Mouse (Mus musculus): ENCODE results near the gene Zfp598. TPM values are rescaled to one million over a fixed set of nuclear protein-coding genes. Genes with fewer than 3 reads are reported as not detected.

Gene Zfp598
- total and polyA plus RNA-seq, 3 experiments = 22.1 to 54.0 (median 31.8) TPM

GRCm38 (mm10) chr17:24676187-24676586, 6.7 kb downstream of the Zfp598 start:
- peaks cover 4 to 47% of the 10 kb centered on the region in 2 experiments; a peak in 2 of 4 replicates for H3K4me1 ChIP-seq (ENCODE audit: control insufficient read depth in 1 of 2, insufficient read depth in 2 of 2)
- dilution Hi-C loops (cut with MboI; ENCODE audit: extremely low pct_ligation_motif_present, extremely low pct_unique_long_range_greater_than_20kb, low sequenced_read_pairs) (no loop called here), in situ Hi-C loops (cut with MboI; ENCODE audit: low pct_ligation_motif_present, low pct_unique_long_range_greater_than_20kb, low sequenced_read_pairs) (no loop called here)
- H3K4me2 ChIP-seq (ENCODE audit: insufficient read depth, low read depth, poor library complexity, severe bottlenecking) = no peak overlapping the region
- H3K9ac ChIP-seq (ENCODE audit: insufficient read depth, low read depth) = no peak overlapping the region
- no peaks in the 10 kb centered on the region for H3K9me3 ChIP-seq (replicated peaks; ENCODE audit: low read length)
- DNase-seq (ENCODE audit: extremely low read depth) = peak; percentile 81
- no peaks in the 10 kb centered on the region for H3K27me3 ChIP-seq (replicated peaks)
- no peak overlapping the region for H3K27ac ChIP-seq (ENCODE audit: insufficient read depth, low read depth)
- H3K4me3 ChIP-seq (replicated peaks in 1 of 3; ENCODE audit: low read depth in 2 of 3, low read length in 2 of 3, poor library complexity in 1 of 3) = no peak overlapping the region
- peak; percentile 73 to 82 for TF ChIP-seq CTCF (conservative IDR thresholded peaks at IDR 0.05 in 1 of 2, IDR thresholded peaks at IDR 0.05 in 1 of 2; ENCODE audit: low read depth in 2 of 2, low read length in 2 of 2)
- peak; percentile 51 for TF ChIP-seq RAD21 (IDR thresholded peaks at IDR 0.05; ENCODE audit: low read depth, low read length)
- TF ChIP-seq ELF1 (IDR thresholded peaks at IDR 0.05; ENCODE audit: low read depth, low read length) = no peak
- TF ChIP-seq SMC3 (IDR thresholded peaks at IDR 0.05; ENCODE audit: low read depth, low read length) = peak; percentile 71
- peaks cover 57 to 75% of the 10 kb centered on the region in 2 experiments for H3K36me3 ChIP-seq (replicated peaks in 1 of 2; ENCODE audit: control insufficient read depth in 1 of 2, insufficient read depth in 1 of 2, low read length in 1 of 2)
- H3K79me2 ChIP-seq (replicated peaks; ENCODE audit: control insufficient read depth, extremely low read depth, insufficient read depth, poor library complexity, severe bottlenecking) = peaks cover 46% of the 10 kb centered on the region

GRCm38 (mm10) chr17:24676877-24677276, 7.4 kb downstream of the Zfp598 start:
- Histone ChIP-seq H3K4me1 (ENCODE audit: control insufficient read depth in 1 of 2, insufficient read depth in 2 of 2) (peaks cover 0 to 40% of the 10 kb centered on the region in 2 experiments; a peak in 2 of 4 replicates), H3K9me3 (replicated peaks; ENCODE audit: low read length) (no peaks in the 10 kb centered on the region), H3K36me3 (replicated peaks in 1 of 2; ENCODE audit: control insufficient read depth in 1 of 2, insufficient read depth in 1 of 2, low read length in 1 of 2) (peaks cover 61 to 82% of the 10 kb centered on the region in 2 experiments), H3K79me2 (replicated peaks; ENCODE audit: control insufficient read depth, extremely low read depth, insufficient read depth, poor library complexity, severe bottlenecking) (peaks cover 39% of the 10 kb centered on the region), H3K9ac (ENCODE audit: insufficient read depth, low read depth) (no peak overlapping the region), H3K4me2 (ENCODE audit: insufficient read depth, low read depth, poor library complexity, severe bottlenecking) (no peak overlapping the region), H3K27me3 (replicated peaks) (no peaks in the 10 kb centered on the region), H3K27ac (ENCODE audit: insufficient read depth, low read depth) (no peak overlapping the region), H3K4me3 (replicated peaks in 1 of 3; ENCODE audit: low read depth in 2 of 3, low read length in 2 of 3, poor library complexity in 1 of 3) (no peak overlapping the region)
- dilution Hi-C loops (cut with MboI; ENCODE audit: extremely low pct_ligation_motif_present, extremely low pct_unique_long_range_greater_than_20kb, low sequenced_read_pairs) = no loop called here
- in situ Hi-C loops (cut with MboI; ENCODE audit: low pct_ligation_motif_present, low pct_unique_long_range_greater_than_20kb, low sequenced_read_pairs) = no loop called here
- TF ChIP-seq JUND (conservative IDR thresholded peaks at IDR 0.05; ENCODE audit: low read depth, low read length) = no peak
- TF ChIP-seq ETS1 (conservative IDR thresholded peaks at IDR 0.05; ENCODE audit: low read depth, low read length) = no peak
- no peak for TF ChIP-seq ELF1 (IDR thresholded peaks at IDR 0.05; ENCODE audit: low read depth, low read length)
- TF ChIP-seq MEF2A (IDR thresholded peaks at IDR 0.05; ENCODE audit: borderline replicate concordance, low read depth, low read length) = no peak
- TF ChIP-seq CTCF (conservative IDR thresholded peaks at IDR 0.05 in 1 of 2, IDR thresholded peaks at IDR 0.05 in 1 of 2; ENCODE audit: low read depth in 2 of 2, low read length in 2 of 2) = no peak
- no peak for TF ChIP-seq MYC (IDR thresholded peaks at IDR 0.05; ENCODE audit: low read depth, low read length)
- TF ChIP-seq MXI1 (IDR thresholded peaks at IDR 0.05; ENCODE audit: low read depth, low read length) = no peak
- no peak for TF ChIP-seq POLR2AphosphoS2 (IDR thresholded peaks at IDR 0.05; ENCODE audit: low read depth, low read length)
- no peak for TF ChIP-seq MAFK (IDR thresholded peaks at IDR 0.05; ENCODE audit: insufficient replicate concordance, low read length)
- TF ChIP-seq PAX5 (IDR thresholded peaks at IDR 0.05; ENCODE audit: low read length) = no peak
- no peak for TF ChIP-seq HCFC1 (IDR thresholded peaks at IDR 0.05; ENCODE audit: low read depth, low read length)
- no peak for TF ChIP-seq TCF12 (IDR thresholded peaks at IDR 0.05; ENCODE audit: low read depth, low read length)
- no peak for TF ChIP-seq CHD2 (IDR thresholded peaks at IDR 0.05; ENCODE audit: low read length)
- no peak for TF ChIP-seq BHLHE40 (IDR thresholded peaks at IDR 0.05; ENCODE audit: low read depth, low read length)
- no peak for DNase-seq (ENCODE audit: extremely low read depth)

Measured in CH12.LX (cell line).